Mouse (Mus musculus) lung, postnatal 0 days (tissue): ENCODE data around the gene Cxcl15. TPM values are rescaled to one million over a fixed set of nuclear protein-coding genes. Genes with fewer than 3 reads are reported as not detected.
A peak's percentile ranks its signal among the peaks of the same experiment; 100 is the strongest.

Source experiments
- ATAC-seq: fragments of 200-750 bp; cut with Nextera tagmentation; 2 replicates; pipeline ENCODE4 v1.8.0; 2017; ENCODE audit warnings: moderate library complexity
- DNase-seq: peaks from one replicate; pipeline ENCODE4 v3.0.0-alpha.2; 2016; ENCODE audit warnings: low spot score
- H3K27ac ChIP-seq: fragments of 300-500 bp; sonication (generic); 2 replicates; pipeline ENCODE4 v1.5.1; 2014; ENCODE audit warnings: antibody characterized with exemption, mild to moderate bottlenecking, low read length, mixed read lengths
- H3K27me3 ChIP-seq: fragments of 300-500 bp; sonication (generic); replicated peaks from 2 replicates; pipeline ENCODE4 v1.6.1; 2014; ENCODE audit warnings: low read length, mixed read lengths; ENCODE audit not compliant: insufficient read depth
- H3K36me3 ChIP-seq: fragments of 300-500 bp; sonication (generic); 2 replicates; pipeline ENCODE4 v1.6.1; 2014; ENCODE audit warnings: low read length, mixed read lengths; ENCODE audit not compliant: insufficient read depth
- H3K4me1 ChIP-seq: fragments of 300-500 bp; sonication (generic); 2 replicates; pipeline ENCODE4 v1.6.1; 2014; ENCODE audit warnings: antibody characterized with exemption, low read depth, low read length, mixed read lengths; ENCODE audit not compliant: insufficient read depth
- H3K4me2 ChIP-seq: fragments of 300-500 bp; sonication (generic); replicated peaks from 2 replicates; pipeline ENCODE4 v1.6.1; 2014; ENCODE audit warnings: low read depth, mild to moderate bottlenecking, low read length, moderate library complexity, mixed read lengths
- H3K4me3 ChIP-seq: fragments of 300-500 bp; sonication (generic); 2 replicates; pipeline ENCODE4 v1.5.1; 2014; ENCODE audit warnings: low read depth, low read length
- H3K9ac ChIP-seq: fragments of 300-500 bp; sonication (generic); replicated peaks from 2 replicates; pipeline ENCODE4 v1.6.1; 2014; ENCODE audit warnings: low read depth, mild to moderate bottlenecking
- H3K9me3 ChIP-seq: fragments of 300-500 bp; sonication (generic); 2 replicates; pipeline ENCODE4 v1.6.1; 2016; ENCODE audit warnings: low read length, mixed read lengths
- CTCF ChIP-seq: IDR thresholded peaks from 2 replicates; pipeline ENCODE4 v1.5.1; 2016; ENCODE audit warnings: antibody characterized with exemption, mild to moderate bottlenecking
- EP300 ChIP-seq: IDR thresholded peaks from 2 replicates; pipeline ENCODE4 v1.6.1; 2016; ENCODE audit warnings: antibody characterized with exemption, mild to moderate bottlenecking, control low read depth
- WGBS: fragments of 180-500 bp; shearing (Covaris S2); extraction: QIAGEN DNeasy Blood & Tissue Kit; methylation state at CpG from one replicate; pipeline ENCODE4 v1.1.7; 2014; 5-methylcytosine and 5-hydroxymethylcytosine counted together
- polyA plus RNA-seq: library from polyadenylated mRNA; unstranded; fragments of >200 nt; fragmentation: Nextera tagmentation; extraction: Ambion mirVana; gene quantifications from 2 replicates; pipeline ENCODE4 v1.2.1, GENCODE M21; 2015

The Cxcl15 gene
- polyA plus RNA-seq = 546 and 609 TPM in 2 replicates

DNA sequence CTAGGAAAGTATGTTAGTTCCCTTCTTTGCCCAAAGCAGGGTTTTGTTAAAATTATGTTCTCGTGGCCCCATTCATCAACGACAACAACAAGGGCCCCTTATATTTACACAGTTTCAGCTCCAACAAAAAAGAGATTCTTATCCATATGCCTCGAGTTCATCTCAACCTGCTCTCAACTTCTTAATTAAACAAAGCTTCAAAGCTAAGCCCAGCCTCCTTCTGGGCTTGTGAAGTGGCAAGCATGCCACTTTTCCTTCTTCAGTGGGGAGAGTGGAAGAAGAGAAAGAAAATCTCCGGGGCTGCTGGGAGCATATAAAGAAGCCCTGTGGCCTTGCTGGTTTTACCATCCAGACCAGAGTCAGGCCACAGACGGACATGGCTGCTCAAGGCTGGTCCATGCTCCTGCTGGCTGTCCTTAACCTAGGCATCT, at the start of gene Cxcl15:
Gene Cxcl15, plus strand, starts transcription at position 340 of the 431 bp plus-strand sequence.
- no peaks in the 10 kb centered on the region for H3K27me3 ChIP-seq
- ATAC-seq = peak; percentile 89
- peaks cover 5% of the 10 kb centered on the region for H3K4me1 ChIP-seq
- WGBS = 41% methylated on average over 5 of the region's 5 CpGs
- H3K4me2 ChIP-seq = peak within 1 kb of the TSS; percentile 28; the same call in 1 of the 2 replicates
- no peak within 1 kb of the TSS for H3K9ac ChIP-seq
- peak within 1 kb of the TSS; percentile 31 for H3K4me3 ChIP-seq
- H3K9me3 ChIP-seq = no peaks in the 10 kb centered on the region
- H3K36me3 ChIP-seq = no peaks in the 10 kb centered on the region
- H3K27ac ChIP-seq = peak within 1 kb of the TSS; percentile 43; the same call in 1 of the 2 replicates
- DNase-seq = peak; percentile 92
- peak; percentile 96 for TF ChIP-seq EP300
- TF ChIP-seq CTCF = no peak

DNA sequence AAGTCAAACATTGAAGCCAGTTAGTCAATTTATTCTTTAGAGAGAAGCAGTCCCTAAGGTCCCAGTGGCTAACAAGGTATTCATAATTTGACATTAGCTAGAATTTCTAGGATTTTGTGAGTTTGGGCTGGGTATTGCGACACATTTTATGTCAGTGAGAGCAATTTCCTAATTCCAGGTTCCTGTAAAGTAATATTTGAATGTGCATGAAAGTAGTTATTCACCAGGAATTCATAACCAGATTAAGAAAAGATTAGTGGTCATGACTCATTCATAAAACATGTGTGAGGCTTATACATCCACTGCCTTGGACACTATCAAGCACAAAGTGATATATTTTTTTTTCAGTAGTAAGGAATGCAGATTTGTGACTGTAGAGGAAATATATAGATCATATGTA, 40.4 kb upstream of the Cxcl15 start:
- ATAC-seq (no peak), DNase-seq (peak; percentile 36)
- TF ChIP-seq EP300 (peak; percentile 19; the same call in 1 of the 2 replicates), CTCF (no peak)
- Histone ChIP-seq H3K27me3 (no peaks in the 10 kb centered on the region), H3K4me1 (peaks cover 2% of the 10 kb centered on the region; the same call in 1 of the 2 replicates), H3K9me3 (no peaks in the 10 kb centered on the region), H3K27ac (no peak overlapping the region), H3K4me2 (no peak overlapping the region), H3K9ac (no peak overlapping the region), H3K36me3 (no peaks in the 10 kb centered on the region), H3K4me3 (no peak overlapping the region)
- 83% methylated on average over 1 of the region's 1 CpGs for WGBS

DNA sequence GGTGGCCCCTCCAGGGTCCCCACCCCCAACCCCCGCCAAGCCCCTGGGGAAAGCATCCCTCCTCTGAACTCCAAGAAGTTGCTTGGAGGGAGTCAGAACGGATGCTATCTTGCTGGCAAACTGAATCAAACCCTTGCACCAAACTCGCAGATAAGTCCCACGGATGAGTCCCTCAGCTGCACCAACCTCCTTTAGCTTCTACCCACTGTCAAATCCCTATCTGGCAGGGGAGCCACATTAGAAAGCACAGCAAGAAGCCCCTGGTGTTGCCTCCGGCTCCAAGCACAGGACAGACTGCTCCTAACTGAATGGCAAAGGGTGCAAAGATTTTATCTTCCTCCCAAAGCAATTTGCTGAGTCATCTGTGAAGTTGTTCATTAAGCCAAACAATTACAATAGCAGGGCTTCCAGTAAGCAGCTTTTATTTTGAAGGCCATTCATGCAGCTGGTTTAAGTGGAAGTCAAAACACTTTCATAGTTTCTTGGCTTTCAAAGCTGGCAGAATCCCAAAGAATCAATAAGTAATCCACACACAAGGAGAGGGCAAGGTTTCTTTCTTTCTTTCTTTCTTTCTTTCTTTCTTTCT, 36.2 kb upstream of the Cxcl15 start:
- Histone ChIP-seq H3K4me3 (no peak overlapping the region), H3K4me2 (no peak overlapping the region), H3K9me3 (no peaks in the 10 kb centered on the region), H3K4me1 (peaks cover 6% of the 10 kb centered on the region; the same call in 1 of the 2 replicates), H3K27me3 (peaks cover 10% of the 10 kb centered on the region), H3K36me3 (no peaks in the 10 kb centered on the region), H3K27ac (no peak overlapping the region), H3K9ac (no peak overlapping the region)
- TF ChIP-seq EP300 (peak; percentile 39; the same call in 1 of the 2 replicates), CTCF (no peak)
- DNase-seq (peak; percentile 87), ATAC-seq (peak; percentile 43; the same call in 1 of the 2 replicates)
- WGBS = 53% methylated on average over 5 of the region's 5 CpGs

DNA sequence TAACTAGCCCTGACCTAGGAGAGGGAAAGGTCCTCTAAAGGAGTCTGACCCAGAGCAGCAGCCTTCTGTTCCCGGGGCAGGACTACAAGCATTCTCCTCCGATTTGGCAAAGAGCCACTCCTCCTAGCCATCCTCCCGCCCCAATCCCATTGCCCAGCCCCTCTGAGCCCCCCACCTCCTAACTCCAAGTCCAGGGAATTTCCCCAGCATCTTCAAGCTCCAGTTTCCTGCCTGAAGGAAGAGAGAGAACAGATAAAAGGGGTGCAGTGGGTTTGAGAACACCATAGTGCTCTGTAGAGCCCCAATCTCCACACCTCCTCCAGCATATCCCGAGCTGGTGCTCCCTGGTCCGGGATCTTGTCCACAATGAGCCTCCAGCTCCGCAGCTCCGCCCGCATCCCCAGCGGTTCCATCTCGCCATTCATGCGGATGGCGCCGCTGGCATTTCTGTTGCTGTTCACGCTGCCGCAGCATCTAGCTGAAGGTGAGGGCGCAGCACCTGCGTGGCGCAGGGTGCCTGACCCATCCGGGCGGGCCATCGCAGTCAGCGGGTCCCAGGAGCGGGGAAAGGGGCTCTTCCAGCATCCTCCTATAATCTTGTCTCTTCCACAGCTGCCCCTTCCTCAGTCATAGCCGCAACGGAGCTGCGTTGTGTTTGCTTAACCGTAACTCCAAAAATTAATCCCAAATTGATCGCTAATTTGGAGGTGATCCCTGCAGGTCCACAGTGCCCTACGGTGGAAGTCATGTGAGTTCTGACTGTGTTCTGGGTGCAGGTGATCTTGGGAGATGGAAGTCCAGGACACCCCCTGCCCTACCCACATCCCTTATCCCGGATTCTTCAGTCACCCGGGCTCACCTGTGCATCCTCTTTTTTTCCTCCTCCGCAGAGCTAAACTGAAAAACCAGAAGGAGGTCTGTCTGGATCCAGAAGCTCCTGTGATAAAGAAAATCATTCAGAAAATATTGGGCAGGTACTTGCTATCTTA, 35.0 kb upstream of the Cxcl15 start, which contains the start of gene Cxcl5:
Gene Cxcl5, plus strand, starts transcription at position 284 of the 989 bp plus-strand sequence.
- WGBS = 5% methylated on average over 32 of the region's 32 CpGs

DNA sequence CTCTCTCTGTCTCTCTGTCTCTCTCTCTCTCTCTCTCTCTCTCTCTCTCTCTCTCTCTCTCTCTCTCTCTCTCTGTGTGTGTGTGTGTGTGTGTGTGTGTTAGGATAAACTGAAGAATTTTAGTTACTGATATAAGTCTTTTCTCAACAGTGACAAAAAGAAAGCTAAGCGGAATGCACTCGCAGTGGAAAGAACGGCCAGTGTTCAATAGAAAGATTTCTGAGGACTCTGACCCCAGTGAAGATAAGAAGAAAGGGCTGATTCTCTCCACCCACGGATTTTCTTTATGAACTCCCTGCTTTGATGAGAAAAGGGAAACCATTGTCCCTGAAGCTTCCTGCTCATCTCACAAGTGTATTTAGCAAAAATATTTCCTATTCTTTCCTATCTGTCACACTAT, 34.0 kb upstream of the Cxcl15 start:
- Histone ChIP-seq H3K27ac (no peak overlapping the region), H3K9ac (no peak overlapping the region), H3K36me3 (no peaks in the 10 kb centered on the region), H3K27me3 (peaks cover 10% of the 10 kb centered on the region), H3K4me1 (peaks cover 6% of the 10 kb centered on the region; the same call in 1 of the 2 replicates), H3K9me3 (no peaks in the 10 kb centered on the region), H3K4me2 (no peak overlapping the region), H3K4me3 (no peak overlapping the region)
- TF ChIP-seq CTCF = no peak
- TF ChIP-seq EP300 = no peak
- 48% methylated on average over 4 of the region's 4 CpGs for WGBS
- DNase-seq (no peak), ATAC-seq (no peak)

More for the DNA sequence above, 35.0 kb upstream of the Cxcl15 start, which contains the start of gene Cxcl5:
- H3K4me3 ChIP-seq = no peak within 1 kb of the TSS; the same call in 1 of the 2 replicates
- H3K4me1 ChIP-seq = peaks cover 6% of the 10 kb centered on the region; the same call in 1 of the 2 replicates
- H3K27me3 ChIP-seq = peaks cover 10% of the 10 kb centered on the region
- no peak for DNase-seq
- TF ChIP-seq EP300 (no peak), CTCF (no peak)
- peak within 1 kb of the TSS; percentile 29 for H3K4me2 ChIP-seq
- no peak within 1 kb of the TSS for H3K9ac ChIP-seq
- no peak for ATAC-seq
- no peak within 1 kb of the TSS for H3K27ac ChIP-seq
- no peaks in the 10 kb centered on the region for H3K9me3 ChIP-seq
- H3K36me3 ChIP-seq = no peaks in the 10 kb centered on the region

DNA sequence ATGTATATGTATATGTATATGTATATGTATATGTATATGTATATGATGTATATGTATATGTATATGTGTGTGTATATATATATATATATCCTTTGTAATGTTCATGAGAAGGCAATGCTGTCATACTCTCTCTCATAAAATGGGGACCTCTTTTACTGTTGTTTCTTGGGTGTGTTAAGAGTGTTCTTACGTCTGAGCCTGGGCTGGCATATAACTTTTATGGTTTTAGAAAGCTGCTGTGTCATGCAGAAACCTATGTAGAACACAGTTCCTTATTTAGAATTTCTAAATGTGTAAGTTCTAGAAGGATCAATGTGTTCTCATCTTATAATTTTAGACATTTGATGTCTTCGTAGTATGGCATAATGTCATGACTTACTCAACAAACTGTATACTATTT, 33.5 kb upstream of the Cxcl15 start:
- H3K4me2 ChIP-seq = no peak overlapping the region
- peaks cover 6% of the 10 kb centered on the region; the same call in 1 of the 2 replicates for H3K4me1 ChIP-seq
- ATAC-seq (no peak), DNase-seq (no peak)
- H3K36me3 ChIP-seq = no peaks in the 10 kb centered on the region
- WGBS = 88% methylated on average over 2 of the region's 2 CpGs
- H3K4me3 ChIP-seq = no peak overlapping the region
- H3K9me3 ChIP-seq = no peaks in the 10 kb centered on the region
- H3K9ac ChIP-seq = no peak overlapping the region
- no peak overlapping the region for H3K27ac ChIP-seq
- H3K27me3 ChIP-seq = peaks cover 10% of the 10 kb centered on the region
- no peak for TF ChIP-seq CTCF
- TF ChIP-seq EP300 = no peak
